Mouse (Mus musculus) thymus, adult 18-20 months (tissue): ENCODE measurements around the gene Tmub1.
A peak's percentile ranks its signal among the peaks of the same experiment; 100 is the strongest.

Experiments
- DNase-seq, 2 experiments: peaks; one replicate each; pipeline ENCODE4 v3.0.0; 2022; ENCODE audit warnings: mixed read lengths in 2 of 2

Gene Tmub1

DNA sequence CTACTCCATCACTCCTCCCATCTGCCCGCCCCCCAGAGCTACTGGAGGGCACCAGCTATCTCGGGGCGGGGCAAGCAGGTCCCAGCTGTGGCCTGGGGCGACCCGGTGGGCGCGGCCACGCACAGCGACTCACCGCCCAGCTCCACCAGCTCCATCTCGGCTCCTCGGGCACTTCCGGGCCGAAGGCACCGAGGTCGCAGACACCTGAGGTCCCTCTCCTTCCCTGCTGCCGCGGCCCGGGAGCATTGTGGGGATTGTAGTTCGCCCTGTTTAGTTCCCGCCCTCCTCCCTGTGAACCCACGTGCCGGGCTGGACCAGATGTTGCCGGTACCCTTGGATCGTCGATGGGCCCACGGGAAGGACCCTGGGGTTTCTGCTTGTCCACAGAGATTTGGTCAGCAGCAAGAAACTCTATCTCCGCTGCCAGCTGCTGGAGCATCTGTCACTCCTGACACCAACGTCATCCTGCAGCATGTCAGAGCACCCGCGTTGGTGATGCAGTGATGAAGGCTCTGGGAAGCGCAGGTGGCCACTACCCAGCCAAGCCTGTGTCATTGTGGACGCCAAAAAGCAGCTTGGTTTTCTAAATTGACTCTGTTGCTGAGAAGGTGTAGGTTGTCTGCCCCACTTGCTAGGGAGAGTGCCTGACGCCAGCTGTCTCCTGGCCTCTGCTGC, at the start of gene Tmub1:
Gene Tmub1, minus strand, starts transcription at position 231 of the 675 bp plus-strand sequence.
- DNase-seq = peak; percentile 82 to 89

DNA sequence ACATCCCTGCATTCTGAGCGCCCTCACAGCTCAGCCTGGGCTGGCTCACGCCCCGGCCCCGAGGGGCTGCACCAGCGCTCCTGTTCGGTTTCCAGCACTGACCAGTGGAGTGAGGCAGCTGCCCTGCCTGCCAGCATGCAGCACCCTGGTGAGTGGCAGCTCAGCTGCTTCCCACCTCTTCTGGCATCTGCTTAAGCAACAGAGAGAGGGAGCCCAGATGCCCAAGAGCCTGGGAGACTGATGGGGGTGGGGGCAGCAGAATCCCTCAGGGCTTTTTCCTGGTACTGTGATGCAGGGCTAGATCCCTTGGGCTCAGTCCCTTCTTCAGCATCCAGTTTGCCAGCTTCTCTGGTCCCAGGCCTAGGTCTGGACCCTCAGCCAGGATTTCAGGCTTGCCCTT, 49.1 kb upstream of the Tmub1 start:
- DNase-seq = no peak

DNA sequence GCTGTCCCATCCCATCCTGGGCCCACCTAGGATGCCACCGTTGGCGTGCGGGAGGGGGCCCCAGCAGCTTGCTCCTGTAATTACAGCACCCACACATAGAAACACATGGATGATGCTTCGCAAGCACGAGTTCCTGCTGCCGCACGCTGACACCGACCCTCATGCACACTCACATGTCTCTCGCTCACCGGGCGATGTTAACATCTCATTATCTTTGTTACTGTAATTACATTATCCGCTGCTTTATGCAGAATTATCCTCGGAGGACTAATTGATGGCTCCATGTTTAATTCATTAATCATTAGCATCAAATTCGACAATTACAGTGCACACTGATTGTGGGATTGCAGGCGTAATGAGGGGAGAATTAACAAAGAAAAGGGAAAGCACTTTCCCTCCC, 47.4 kb upstream of the Tmub1 start:
- DNase-seq = no peak

DNA sequence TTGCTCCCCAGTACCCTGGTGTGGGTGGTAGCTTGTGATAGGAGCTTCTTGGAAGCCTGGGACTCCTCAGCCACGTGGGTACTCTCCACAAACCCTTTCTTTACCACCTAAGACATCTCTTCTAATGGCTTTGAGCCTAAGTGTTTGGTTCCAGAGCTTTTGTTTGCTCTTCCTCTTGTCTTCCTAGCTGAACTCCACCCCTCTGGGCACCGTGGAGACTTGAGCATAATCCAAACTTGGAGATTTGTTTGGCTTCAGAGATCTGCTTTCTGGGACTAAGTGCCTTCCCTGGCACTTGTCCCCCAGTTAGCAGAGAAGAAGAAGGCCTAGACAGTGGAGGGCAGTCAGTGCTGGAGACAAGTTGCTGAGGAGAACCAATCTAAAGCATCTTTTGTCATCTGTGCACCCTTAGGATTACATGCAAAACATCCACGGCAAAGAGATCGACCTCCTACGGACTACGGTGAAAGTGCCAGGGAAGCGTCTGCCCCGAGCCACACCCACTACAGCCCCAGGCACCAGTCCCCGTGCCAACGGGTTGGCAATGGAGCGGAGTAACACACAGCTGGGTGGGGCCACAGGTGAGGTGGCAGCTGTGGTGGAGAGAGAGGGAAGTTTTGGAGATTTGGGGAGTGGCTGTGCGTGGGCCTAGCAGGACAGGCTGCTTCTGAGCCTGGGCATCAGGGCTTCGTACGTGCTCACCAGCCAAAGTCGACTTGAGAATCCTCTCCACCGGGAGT, 45.1 kb upstream of the Tmub1 start:
- no peak for DNase-seq

DNA sequence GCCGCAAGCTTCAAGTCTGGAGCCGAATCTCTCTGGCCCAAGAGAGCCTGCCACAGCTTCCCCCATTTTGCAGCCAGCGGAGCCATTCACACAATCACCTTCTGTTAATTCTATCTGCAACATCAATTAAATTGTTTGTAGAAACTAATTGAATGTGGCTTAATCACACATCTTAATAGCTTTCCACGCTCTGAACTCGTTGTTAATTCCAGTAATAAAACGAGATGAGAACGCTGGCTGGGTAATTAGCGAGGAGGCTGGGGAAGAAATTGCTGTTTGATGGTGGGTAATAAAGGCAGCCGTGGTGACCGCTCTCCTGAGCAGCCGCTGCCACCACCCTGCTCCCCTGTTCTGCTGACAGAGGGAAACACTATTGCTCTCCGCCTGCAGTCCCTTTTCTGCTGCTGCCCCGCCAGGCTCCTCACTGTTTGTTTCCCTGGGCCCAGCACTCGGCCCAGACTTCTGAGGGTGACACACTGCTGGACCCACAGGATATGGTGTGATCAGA, 42.8 kb upstream of the Tmub1 start:
- no peak for DNase-seq

DNA sequence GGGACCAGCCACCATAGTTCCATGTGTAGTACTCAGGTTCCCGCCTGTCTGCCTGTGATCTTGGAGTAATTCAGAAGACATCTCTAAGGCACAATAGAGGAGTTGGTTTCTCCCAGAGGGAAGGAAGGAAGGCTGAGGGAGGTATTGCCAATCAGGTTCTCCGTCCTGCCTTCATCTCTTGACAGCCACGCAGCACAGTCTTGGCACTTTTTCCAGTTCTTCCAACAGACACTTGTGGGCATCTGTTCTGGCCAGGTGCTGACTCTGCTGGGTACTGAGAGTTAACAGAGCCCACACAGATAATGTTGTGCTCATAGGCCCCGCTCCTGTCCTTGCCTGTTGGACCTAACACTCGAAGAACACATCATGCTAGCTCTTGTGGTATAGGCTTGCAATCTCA, 39.1 kb upstream of the Tmub1 start:
- DNase-seq = no peak

DNA sequence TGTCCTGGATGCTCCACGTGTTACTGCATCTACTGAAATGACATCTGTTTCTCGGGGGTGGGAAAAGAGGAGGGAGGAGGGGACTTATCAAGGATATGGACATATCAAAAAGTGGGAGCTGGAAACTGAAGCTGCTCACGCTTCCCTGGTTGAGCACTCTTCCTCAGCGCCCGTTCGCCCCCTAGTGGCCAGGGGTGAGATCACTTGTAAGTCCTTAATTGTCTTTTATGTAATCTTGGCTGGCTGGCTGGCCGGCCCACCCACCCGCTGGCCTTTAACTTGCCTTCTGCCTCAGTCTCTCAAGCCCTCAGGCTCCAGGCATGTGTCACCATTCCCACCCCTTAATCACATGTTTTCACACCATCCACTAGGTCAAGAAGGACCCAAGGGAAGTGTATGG, 38.4 kb upstream of the Tmub1 start:
- DNase-seq = peak in 1 of 2 experiments; percentile 50

DNA sequence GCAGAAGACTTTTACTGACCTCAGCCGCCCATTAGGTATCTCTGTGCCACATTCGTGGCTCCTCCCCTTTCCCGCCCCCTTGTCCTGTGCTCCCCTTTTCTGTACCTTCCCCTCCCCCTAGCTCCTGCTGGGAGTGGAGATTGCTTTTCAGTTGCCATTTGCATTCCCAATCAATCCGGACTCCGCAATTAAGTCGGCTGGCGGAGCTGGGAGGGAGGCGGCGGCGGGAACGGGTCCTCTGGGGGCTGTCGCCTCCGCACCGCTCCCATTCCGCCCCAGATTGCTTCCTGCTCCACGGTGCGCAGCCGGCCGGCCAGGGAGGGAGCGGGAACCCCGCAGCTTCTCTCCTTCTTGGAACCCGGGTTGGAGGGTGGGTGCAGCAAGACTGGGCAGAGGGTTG, 37.3 kb upstream of the Tmub1 start:
- no peak for DNase-seq

DNA sequence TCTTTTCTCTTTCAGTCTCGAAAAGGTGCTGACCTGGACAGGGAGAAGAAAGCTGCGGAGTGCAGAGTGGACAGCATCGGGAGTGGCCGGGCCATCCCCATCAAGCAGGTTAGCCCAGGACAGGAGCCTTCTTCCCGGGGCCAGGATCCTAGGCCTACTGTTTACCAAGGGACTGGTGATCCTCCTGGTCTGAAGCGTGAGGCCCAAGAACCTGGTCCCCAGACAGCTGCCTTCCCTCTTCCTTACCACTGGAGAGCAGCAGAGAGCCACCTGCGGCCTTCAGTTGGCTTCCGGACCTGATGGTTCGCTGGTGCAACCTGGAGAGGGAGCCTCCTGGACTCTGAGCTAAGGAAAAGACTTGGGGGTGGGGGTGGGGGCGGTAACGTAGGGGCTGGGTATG, 35.7 kb upstream of the Tmub1 start:
- DNase-seq = peak in 1 of 2 experiments; percentile 37

DNA sequence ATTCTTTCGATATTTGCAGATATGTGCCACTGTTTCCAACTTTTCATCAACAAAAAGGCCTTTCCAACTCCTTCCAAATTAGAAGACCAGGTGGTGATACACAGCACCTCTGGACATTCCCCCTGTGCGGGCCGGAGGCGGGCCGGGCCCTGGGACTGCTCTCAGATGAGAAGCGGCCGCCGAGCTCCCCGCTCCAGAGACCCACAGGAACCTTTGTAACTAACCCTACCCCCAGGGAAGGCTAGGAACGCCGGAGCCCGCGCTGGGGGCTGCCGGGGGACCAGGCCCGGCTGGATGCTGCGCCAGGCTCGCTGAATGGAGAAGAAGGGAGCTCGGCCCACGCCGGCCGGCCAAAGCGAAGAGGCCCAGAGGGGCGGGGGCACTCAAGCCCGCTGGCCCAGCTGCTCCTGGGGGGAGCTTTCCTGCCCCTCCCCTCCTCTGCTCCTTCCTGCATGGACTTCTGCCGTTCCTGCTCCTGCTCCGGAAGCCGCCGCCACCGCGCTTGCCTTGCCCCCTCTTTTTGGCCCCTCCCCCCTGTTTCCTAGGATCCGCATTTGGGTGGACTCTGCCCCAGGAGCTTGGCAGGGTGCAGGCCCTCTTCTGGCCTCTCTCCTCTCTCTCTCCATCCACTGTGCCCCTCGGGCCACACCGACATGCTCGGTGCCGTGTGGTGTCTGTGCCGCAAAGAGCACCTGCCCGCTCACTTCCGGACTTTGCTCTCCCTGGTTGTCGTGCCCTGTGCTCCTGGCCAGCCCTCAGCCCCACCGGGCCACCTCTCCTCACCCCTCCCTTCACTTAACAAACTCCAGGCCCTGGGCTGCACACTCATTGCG, 34.8 kb upstream of the Tmub1 start:
- DNase-seq = no peak

DNA sequence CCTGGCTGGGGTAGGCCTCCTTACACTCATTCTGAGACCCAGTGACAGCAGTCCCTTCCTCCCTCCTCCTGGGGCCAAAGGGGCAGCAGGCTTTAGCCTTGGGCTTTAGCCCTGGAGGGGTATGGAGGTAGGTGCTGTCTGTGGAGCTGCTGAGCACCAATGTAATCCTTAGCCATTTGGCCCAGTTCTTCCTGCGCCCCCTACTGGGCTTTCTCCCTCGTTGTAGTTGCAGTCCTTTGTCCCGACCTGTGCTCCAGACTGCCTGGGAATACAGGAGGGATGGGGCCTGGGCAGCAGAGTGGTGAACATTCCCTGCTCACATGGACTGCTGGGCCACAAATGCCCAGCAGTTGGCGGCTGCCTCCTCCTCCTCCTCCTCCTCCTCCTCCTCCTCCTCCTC, 34.0 kb upstream of the Tmub1 start:
- no peak for DNase-seq

DNA sequence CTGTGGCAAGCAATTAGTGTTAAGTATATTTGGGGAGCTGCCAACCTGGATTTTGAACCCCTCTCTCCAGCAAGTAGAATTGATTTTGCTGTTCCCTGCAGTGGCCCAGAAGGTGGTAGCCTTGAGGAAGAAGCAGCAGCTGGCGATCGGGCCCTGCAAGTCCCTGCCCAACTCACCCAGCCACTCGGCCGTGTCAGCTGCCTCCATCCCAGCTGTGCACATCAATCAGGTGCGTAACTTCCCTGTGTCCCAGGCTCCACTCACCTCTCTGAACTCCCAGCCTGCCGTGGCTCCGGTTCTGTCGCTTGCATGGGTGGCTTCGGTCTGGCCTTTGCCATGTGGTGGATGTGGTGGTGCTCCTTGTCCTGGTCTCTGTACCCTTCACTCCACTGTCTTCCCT, 30.3 kb upstream of the Tmub1 start:
- no peak for DNase-seq

DNA sequence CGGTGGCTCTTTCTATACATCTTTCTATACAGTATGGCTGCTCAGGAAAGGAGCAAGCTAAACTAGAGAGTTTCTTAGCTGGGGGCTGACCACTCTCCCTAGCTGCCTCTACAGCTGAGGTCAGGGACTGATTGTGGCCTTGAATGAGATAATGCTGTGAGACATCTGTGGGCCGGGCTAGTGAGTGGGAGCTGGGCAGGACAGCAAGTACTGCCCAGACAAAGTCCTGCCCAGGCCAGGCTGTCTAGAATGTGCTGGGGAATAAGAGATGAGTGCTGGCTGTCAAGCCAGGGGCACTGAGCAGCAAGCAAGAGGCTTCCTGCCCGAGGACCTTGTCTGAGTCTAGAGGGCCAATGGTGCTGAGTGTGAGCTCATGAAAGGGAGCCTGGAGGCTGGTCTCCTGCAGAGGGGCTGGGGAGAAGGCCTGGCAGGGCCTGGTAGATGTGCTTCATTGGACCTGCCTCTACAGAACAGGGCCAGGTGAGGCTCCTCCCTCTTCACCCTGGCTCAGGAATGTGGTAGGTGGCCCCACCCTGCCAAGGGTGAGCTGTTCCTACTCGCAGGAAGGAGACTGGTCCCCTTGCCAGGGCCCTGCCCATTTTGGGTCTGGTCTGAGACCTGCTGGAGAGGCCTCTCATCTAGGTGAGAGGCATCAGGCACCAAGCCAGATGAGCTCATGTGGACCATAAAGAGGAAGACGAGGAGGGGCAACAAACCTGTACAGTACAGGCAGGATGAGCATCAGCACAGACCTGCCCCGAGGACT, 28.0 kb upstream of the Tmub1 start:
- no peak for DNase-seq

DNA sequence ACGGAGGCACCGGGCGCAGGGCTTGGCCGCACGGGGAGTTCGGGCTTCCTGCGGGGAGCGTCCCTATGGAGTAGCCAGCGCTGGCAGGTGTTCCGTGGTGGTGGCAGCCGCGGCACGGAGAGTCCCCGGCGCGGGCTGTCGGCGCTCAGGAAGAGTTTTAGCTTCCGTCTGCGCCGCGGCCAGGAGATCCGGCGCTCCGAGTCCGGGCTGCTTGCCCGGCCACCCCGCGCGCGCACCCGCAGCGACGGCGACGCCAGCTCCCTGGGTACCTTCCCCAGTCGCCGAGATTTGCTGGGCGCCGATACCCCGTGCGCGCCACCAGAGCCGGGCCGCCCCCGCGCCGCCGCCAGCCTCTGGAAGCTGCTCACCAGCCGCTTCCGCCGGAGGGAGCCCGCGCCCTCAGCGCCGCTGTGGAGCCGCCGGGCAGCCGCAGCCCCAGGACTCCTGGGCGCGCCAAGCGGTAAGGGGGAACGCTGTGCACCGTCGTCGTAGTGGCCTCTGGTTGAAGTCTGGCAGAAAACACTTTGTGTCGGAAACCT, 27.1 kb upstream of the Tmub1 start:
- no peak for DNase-seq

DNA sequence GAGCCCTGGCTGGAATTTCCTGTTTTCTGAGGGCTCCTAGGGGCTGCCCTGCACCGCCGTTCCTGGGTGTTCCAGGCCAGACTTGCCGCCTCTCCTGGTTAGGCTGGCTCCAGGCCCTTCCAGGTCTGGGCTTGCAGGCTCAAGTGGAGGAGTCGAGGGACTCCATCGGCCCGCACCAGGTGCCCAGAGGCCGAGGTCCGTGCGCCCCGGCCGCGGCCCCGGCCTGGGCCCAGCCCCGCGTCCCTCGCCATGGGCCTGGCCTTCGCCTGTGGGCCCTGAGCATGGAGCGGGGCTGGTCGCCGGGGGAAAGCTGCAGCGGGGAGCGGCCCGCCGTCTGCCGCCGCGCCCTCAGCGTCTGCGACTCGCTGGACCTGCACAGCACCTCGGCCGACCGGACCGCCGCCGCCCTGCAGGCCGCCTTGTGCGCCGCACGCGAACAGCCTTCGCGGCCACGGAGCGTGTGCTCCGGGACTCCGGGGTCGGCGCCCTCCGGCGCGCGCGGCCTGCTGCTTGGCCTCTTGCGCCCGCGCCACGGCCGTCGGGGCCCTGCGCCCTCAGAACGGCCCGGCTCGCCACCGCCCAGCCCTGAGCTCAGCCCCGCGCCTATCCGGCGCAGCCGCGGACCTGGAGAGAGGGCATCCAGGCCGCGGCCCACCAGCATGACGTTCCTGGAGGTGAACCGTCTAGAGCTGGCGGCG, 26.5 kb upstream of the Tmub1 start:
- no peak for DNase-seq

DNA sequence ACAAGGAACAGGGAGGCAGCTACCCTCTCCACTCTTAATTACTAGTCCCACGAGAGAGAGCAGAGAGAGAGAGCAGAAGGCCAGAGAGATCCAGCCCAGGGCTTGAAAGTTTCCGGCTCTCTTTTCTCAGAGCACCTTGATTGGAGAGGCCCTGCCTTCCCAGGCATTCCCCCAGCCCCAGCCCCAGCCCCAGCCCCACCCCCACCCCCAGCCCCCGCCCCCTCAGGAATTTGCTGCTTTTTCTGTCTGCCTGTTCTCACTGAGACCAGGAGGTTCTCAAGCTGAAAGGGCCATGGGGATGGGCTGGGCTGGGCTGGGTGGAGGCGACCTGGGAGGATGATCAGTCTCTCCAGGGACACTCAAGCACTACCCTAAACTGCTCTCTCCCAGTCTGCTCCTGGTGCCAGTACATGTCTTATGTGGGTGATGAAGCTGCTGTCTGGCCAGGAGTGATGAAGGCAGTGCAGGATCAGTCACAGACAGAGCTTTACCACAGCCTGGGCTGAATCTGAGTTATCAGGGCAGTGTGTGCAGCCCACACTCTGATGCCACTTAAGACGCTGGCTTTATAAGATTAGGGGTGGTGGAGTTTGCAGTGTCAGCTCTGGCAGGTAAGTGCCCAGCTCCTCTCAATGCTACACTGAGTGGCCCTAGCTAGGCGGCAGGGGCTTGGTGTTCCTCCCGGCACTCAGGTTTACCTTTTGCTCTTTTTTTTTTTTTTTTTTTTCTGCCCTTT, 25.4 kb upstream of the Tmub1 start:
- DNase-seq = no peak

DNA sequence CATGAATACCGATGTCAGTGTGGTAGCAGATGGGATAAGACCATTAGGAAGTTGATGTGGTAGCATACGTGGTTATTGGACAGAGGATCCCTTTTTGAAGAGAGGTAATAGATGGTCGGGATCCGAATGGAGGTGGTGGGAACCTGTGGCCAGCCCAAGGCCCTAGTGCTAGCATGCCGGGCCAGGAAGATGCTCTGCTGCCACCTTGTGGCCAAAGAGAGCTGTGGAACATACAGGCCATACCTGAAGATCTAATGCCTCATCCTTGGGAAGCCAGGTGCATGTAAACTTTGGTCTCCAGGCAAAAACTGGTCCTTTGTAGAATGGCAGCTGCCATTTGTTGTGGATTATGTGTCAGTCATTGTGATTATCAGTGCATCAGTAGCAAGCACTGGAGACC, 22.9 kb upstream of the Tmub1 start:
- peak; percentile 39 to 42 for DNase-seq

DNA sequence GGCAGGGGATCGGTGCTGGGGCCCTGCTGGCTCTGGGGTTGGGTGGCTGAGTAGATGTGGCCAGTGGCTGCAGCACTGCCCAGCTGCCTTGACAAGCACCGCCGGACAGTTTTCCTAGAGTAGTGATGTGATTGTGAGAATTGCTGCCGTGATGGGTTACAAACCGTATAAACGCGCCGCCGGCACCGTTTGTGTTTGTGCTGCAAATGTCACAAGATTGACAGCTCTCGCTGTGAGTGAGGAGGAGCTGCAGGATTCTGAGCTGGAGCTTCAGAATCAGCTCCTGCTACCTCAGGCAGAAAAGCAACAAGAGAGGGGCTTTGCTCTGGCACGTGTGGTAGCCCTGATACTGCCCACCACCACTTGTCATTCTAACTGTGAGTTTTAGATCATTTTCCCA, 19.1 kb upstream of the Tmub1 start:
- DNase-seq = no peak

DNA sequence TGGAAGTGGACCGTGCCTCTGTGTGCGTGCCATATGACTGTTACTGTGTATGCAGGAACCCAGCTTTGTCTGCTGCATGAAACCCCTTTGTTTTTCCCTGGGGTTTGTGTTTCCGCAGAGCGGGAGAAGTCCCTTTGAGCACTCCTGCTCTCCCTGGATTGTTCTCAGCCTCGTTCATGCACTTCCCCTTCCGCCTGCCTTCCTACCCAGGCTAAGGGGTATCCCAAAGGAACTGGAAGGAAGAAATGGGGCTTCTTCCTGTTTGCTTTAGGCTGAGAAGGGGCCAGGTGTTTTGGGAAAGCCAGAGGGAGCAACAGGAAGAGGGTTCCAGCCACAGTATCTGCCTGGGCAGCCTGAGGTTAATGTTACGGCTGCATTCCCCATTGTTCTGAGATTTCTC, 8.0 kb upstream of the Tmub1 start:
- no peak for DNase-seq

DNA sequence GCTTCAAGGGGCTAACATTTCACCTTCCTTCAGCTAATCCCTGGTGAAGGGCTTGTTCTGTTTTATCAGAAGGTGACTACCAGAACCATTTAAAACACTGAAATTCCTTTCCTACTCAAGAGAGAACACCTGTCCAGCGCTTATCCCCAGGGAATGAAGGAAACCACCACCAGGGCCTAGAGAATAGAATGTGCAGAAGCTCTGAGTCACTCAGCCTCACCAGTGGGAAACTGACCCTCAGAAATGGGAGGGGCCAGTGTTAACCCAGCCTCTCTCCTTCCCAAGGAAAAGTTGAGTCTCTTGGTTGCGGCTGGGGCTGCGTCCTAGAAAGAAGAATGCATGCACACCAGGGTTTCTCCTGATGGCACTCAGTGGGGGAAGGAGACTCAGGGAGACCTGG, 7.4 kb upstream of the Tmub1 start:
- no peak for DNase-seq

DNA sequence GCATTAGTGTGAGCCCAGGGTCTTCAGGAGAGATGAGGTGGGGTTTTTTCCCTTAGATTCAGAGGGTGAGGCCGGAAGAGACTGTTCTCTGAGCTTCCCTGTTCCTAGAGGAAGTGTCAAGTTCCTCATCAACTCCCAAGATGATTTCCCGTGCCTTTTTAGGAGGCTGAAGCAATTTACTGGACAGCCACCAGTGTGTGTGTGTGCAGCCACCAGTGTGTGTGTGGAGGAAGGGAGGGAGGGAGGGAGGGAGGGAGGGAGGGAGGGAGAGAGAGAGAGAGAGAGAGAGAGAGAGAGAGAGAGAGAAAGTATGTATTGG, 6.3 kb upstream of the Tmub1 start:
- DNase-seq = no peak
